Mouse (Mus musculus): ENCODE results near the gene Tomm40. TPM values are rescaled to one million over a fixed set of nuclear protein-coding genes. Genes with fewer than 3 reads are reported as not detected.

The Tomm40 gene
- polyA plus RNA-seq, 1 experiment from 2014 or later = 138 TPM

- Histone ChIP-seq H3K36me3 (peaks cover 61% of the 10 kb centered on the region), H3K27me3 (no peaks in the 10 kb centered on the region), H3K4me2 (no peak overlapping the region), H3K4me1 (replicated peaks) (peaks cover 52% of the 10 kb centered on the region), H3K9me3 (replicated peaks) (no peaks in the 10 kb centered on the region), H3K9ac (peak overlapping the region; percentile 22; the same call in 1 of the 2 replicates), H3K27ac (peak overlapping the region; percentile 18; the same call in 1 of the 2 replicates), H3K4me3 (replicated peaks) (no peak overlapping the region)
- WGBS (ENCODE audit: insufficient replicate concordance) = 80% methylated on average over 16 of the region's 16 CpGs
- DNase-seq (no peak), ATAC-seq (ENCODE audit: low read depth) (no peak)
Observed at GRCm38 (mm10) chr7:19702859-19703555, 12.2 kb downstream of the Tomm40 start.

- peak overlapping the region; percentile 82 for H3K27ac ChIP-seq
- H3K27me3 ChIP-seq = no peaks in the 10 kb centered on the region
- peak; percentile 75 for ATAC-seq (ENCODE audit: low read depth)
- no peaks in the 10 kb centered on the region for H3K9me3 ChIP-seq (replicated peaks)
- peak overlapping the region; percentile 30; the same call in 1 of the 2 replicates for H3K9ac ChIP-seq
- H3K36me3 ChIP-seq = peaks cover 57% of the 10 kb centered on the region
- H3K4me3 ChIP-seq (replicated peaks) = no peak overlapping the region
- H3K4me1 ChIP-seq (replicated peaks) = peaks cover 68% of the 10 kb centered on the region
- WGBS (ENCODE audit: insufficient replicate concordance) = 17% methylated on average over 22 of the region's 22 CpGs
- DNase-seq = no peak
- H3K4me2 ChIP-seq = peak overlapping the region; percentile 28; the same call in 1 of the 2 replicates
Observed at GRCm38 (mm10) chr7:19701069-19701761, 14.0 kb downstream of the Tomm40 start.

GRCm38 (mm10) chr7:19700299-19701068 lies 14.8 kb downstream of the Tomm40 start:
- no peak for DNase-seq
- Histone ChIP-seq H3K9ac (peak overlapping the region; percentile 30; the same call in 1 of the 2 replicates), H3K4me3 (replicated peaks) (no peak overlapping the region)

GRCm38 (mm10) chr7:19699827-19700148 lies 15.4 kb downstream of the Tomm40 start:
- 46% methylated on average over 4 of the region's 4 CpGs for WGBS (ENCODE audit: insufficient replicate concordance)
- no peak for DNase-seq
- H3K4me1 ChIP-seq (replicated peaks) = peaks cover 82% of the 10 kb centered on the region
- peaks cover 56% of the 10 kb centered on the region for H3K36me3 ChIP-seq
- H3K9me3 ChIP-seq (replicated peaks) = no peaks in the 10 kb centered on the region
- peak overlapping the region; percentile 64 for H3K4me2 ChIP-seq
- ATAC-seq (ENCODE audit: low read depth) = no peak
- peak overlapping the region; percentile 82 for H3K27ac ChIP-seq
- no peak overlapping the region for H3K4me3 ChIP-seq (replicated peaks)
- H3K27me3 ChIP-seq = no peaks in the 10 kb centered on the region
- peak overlapping the region; percentile 59; the same call in 1 of the 2 replicates for H3K9ac ChIP-seq

More at GRCm38 (mm10) chr7:19700299-19701068, 14.8 kb downstream of the Tomm40 start:
- H3K36me3 ChIP-seq = peaks cover 61% of the 10 kb centered on the region
- peaks cover 75% of the 10 kb centered on the region for H3K4me1 ChIP-seq (replicated peaks)
- peak overlapping the region; percentile 17; the same call in 1 of the 2 replicates for H3K4me2 ChIP-seq
- no peaks in the 10 kb centered on the region for H3K27me3 ChIP-seq
- H3K9me3 ChIP-seq (replicated peaks) = no peaks in the 10 kb centered on the region
- ATAC-seq (ENCODE audit: low read depth) = 0 out of 2 replicates have a peak, but pooled peaks have one; percentile 6
- 47% methylated on average over 12 of the region's 12 CpGs for whole genome bisulfite sequencing (ENCODE audit: insufficient replicate concordance)
- peak overlapping the region; percentile 82 for H3K27ac ChIP-seq

- Histone ChIP-seq H3K9me3 (replicated peaks) (no peaks in the 10 kb centered on the region), H3K4me3 (replicated peaks) (peak within 1 kb of the TSS; percentile 51), H3K4me2 (peak within 1 kb of the TSS; percentile 64), H3K36me3 (peaks cover 50% of the 10 kb centered on the region), H3K4me1 (replicated peaks) (peaks cover 88% of the 10 kb centered on the region), H3K27ac (peak within 1 kb of the TSS; percentile 82), H3K9ac (peak within 1 kb of the TSS; percentile 59), H3K27me3 (no peaks in the 10 kb centered on the region)
- DNase-seq (no peak), ATAC-seq (ENCODE audit: low read depth) (peak; percentile 49)
- 2% methylated on average over 20 of the region's 20 CpGs for WGBS (ENCODE audit: insufficient replicate concordance)
Observed at GRCm38 (mm10) chr7:19698907-19699826, 16.1 kb downstream of the Tomm40 start, which contains the start of gene Apoe. TSS of gene Apoe (minus strand) at chr7:19699188.

GRCm38 (mm10) chr7:19697949-19698906 lies 17.0 kb downstream of the Tomm40 start:
- DNase-seq (no peak), ATAC-seq (ENCODE audit: low read depth) (no peak)
- Histone ChIP-seq H3K36me3 (peaks cover 41% of the 10 kb centered on the region), H3K4me1 (replicated peaks) (peaks cover 95% of the 10 kb centered on the region), H3K4me2 (peak overlapping the region; percentile 64), H3K27me3 (no peaks in the 10 kb centered on the region), H3K27ac (peak overlapping the region; percentile 82), H3K4me3 (replicated peaks) (peak overlapping the region; percentile 51), H3K9ac (peak overlapping the region; percentile 59), H3K9me3 (replicated peaks) (no peaks in the 10 kb centered on the region)
- 2% methylated on average over 28 of the region's 28 CpGs for WGBS (ENCODE audit: insufficient replicate concordance)

- Histone ChIP-seq H3K36me3 (peaks cover 23% of the 10 kb centered on the region), H3K27me3 (no peaks in the 10 kb centered on the region), H3K4me2 (peak overlapping the region; percentile 64), H3K9ac (peak overlapping the region; percentile 59), H3K9me3 (replicated peaks) (no peaks in the 10 kb centered on the region), H3K4me1 (replicated peaks) (peaks cover 95% of the 10 kb centered on the region), H3K27ac (peak overlapping the region; percentile 87), H3K4me3 (replicated peaks) (peak overlapping the region; percentile 51)
- DNase-seq (no peak), ATAC-seq (ENCODE audit: low read depth) (no peak)
- 83% methylated on average over 34 of the region's 34 CpGs for WGBS (ENCODE audit: insufficient replicate concordance)
Observed at GRCm38 (mm10) chr7:19696336-19696873, 18.8 kb downstream of the Tomm40 start.

- 24% methylated on average over 6 of the region's 6 CpGs for WGBS (ENCODE audit: insufficient replicate concordance)
Observed at GRCm38 (mm10) chr7:19695881-19696280, 19.4 kb downstream of the Tomm40 start.

GRCm38 (mm10) chr7:19695213-19695594 lies 20.0 kb downstream of the Tomm40 start:
- no peak overlapping the region for H3K4me3 ChIP-seq (replicated peaks)
- DNase-seq = no peak
- no peak for ATAC-seq (ENCODE audit: low read depth)
- WGBS (ENCODE audit: insufficient replicate concordance) = 3% methylated on average over 8 of the region's 8 CpGs
- H3K36me3 ChIP-seq = peaks cover 20% of the 10 kb centered on the region
- no peaks in the 10 kb centered on the region for H3K27me3 ChIP-seq
- H3K4me2 ChIP-seq = peak overlapping the region; percentile 29
- H3K9me3 ChIP-seq (replicated peaks) = no peaks in the 10 kb centered on the region
- H3K4me1 ChIP-seq (replicated peaks) = peaks cover 89% of the 10 kb centered on the region
- H3K27ac ChIP-seq = peak overlapping the region; percentile 87
- peak overlapping the region; percentile 39; the same call in 1 of the 2 replicates for H3K9ac ChIP-seq

More at GRCm38 (mm10) chr7:19695881-19696280, 19.4 kb downstream of the Tomm40 start:
- no peaks in the 10 kb centered on the region for H3K9me3 ChIP-seq (replicated peaks)
- no peak overlapping the region for H3K9ac ChIP-seq
- H3K27me3 ChIP-seq = no peaks in the 10 kb centered on the region
- no peak for DNase-seq
- no peak for ATAC-seq (ENCODE audit: low read depth)
- peak overlapping the region; percentile 87 for H3K27ac ChIP-seq
- peak overlapping the region; percentile 64 for H3K4me2 ChIP-seq
- peaks cover 21% of the 10 kb centered on the region for H3K36me3 ChIP-seq
- H3K4me1 ChIP-seq (replicated peaks) = peaks cover 95% of the 10 kb centered on the region
- H3K4me3 ChIP-seq (replicated peaks) = no peak overlapping the region; the same call in 1 of the 2 replicates
